Mouse (Mus musculus): Measurements from ENCODE around the gene Hspbp1. TPM values are rescaled to one million over a fixed set of nuclear protein-coding genes. Genes with fewer than 3 reads are reported as not detected.

The Hspbp1 gene
- 29.1 and 32.0 TPM in 2 replicates for polyA plus RNA-seq (2012; rRNA removed)

DNA sequence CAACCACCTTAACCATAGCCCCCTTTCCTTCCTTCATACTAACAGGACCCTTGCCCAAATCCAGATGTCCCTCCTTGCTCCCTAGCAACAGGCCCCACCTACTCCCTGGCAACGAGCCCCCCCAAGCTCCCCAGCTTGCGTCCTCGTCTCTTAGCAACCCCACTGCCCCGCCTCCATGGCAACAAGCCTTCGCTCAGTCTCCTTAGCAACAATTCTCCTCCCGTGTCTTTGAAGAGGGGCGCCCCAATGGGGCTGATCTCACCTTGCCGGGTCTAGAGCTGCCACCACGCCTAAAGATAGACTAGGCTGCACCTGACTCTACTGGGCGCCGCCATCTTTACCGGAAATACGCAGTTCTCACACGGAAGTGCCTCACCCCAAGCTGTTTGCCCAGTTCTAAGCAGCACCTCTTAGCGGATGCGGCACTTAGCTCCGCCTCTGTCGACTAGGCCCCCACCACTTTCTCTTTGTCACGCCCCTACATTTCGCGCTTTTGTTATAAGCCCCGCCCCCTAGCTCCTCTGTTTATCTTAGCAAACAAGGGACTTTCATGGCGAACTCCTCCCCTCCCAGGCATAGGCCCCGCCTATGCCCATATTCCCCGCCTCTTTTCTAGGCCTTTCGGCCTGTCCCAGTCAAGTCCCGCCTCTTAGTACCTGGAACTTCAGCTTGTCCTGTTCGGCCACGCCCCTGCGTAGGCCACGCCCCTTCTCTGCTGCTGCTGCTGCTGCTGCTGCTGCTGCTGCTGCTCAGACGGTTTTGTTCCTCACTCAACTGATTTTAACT is at the start of gene Hspbp1:
Gene Hspbp1, minus strand, starts transcription at position 437 of the 786 bp plus-strand sequence.

DNA sequence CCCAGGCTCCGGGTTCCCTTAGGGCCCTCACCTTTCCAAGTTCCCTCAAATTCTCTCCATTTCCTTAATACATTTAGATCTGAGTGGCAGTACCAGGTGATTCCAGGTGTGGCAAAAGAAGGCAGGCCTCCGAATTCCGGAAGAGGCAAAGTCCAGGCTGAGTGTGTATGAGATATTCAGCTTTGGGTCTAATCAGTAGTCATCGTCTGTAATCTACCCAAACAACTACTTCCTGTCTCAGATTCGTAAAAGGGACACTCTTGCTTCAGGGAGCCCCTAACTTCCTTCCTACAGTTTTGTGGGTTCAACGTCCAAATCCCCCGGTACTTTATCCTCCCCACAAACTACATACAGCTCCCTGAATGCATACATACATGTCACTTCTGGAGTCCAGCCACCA is 40.3 kb upstream of the Hspbp1 start, which contains the start of gene Tmem150b:
Gene Tmem150b, minus strand, starts transcription at position 81 of the 400 bp plus-strand sequence.

DNA sequence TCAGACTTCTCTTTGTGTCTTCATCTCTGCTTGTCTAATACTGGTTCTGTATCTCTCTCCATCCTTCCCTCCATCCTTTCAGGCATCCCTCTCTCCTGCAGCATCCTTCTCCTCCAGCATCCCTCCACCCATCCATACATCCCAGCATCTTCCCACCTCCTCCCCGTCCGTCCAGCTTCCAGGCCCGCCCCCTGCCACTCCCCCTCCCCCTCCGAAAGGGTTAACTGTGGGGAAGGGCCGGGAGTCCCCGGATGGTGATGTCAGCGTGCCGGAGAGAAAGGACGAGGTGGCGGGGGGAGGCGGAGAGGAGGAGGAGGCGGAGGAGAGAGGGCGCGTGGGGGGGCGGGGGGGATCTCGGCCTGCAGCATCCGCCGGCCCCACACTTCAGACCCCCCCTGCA is 5.5 kb upstream of the Hspbp1 start, which contains the start of gene Brsk1:
Gene Brsk1, plus strand, starts transcription at position 218 of the 400 bp plus-strand sequence.

DNA sequence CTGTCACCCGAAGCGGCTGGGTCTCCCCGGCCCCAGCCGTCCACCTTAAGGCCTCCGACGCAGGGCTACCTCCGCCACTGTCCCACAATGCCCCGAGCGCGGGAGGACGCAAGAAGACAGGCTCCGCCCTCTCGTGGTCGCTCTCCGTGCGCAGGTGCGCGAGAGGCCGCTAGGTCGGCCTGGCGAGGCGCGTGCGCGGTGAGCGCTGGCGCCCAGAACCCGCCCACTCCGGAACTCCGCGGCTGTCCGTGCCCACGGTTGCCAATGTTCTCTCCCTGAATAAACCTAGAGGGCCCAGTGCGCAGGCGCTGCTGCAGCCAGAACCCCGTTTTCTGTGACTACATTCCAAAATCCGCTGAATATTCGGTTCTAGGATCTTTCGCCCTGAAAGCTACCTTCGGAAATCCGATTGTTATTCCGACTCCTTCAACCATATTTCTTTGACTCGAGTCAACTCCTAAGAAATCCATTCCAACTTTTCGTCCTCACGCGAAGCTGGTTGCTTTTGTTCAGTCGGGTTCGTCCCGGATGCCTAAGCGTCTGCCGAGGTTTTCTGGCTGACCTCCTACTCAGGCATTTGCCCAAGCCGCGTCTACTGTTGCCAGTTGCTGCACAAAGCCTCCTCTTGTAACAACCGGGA is 25.8 kb downstream of the Hspbp1 start, which contains the start of gene Ppp6r1:
Gene Ppp6r1, minus strand, starts transcription at position 108 of the 640 bp plus-strand sequence.

DNA sequence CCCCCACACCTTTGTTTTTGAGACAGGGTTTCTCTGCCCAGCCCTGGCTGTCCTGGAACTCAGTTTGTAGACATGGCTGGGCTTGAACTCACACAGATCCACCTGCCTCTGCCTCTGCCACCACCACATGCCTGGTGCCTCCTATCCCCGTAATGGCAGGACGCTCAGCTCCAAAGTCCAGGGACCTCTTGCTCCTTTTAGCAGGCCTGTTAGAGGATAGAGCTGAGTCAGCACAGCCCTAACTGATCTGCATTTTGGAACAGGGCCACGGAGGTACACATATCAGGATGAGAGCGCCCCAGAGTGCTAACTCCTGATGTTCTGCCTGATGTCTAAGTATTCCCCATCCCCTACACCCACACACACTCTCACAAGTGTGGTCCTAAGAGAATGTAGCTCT is 53.8 kb downstream of the Hspbp1 start, which contains the start of gene Tmem86b:
Gene Tmem86b, minus strand, starts transcription at position 392 of the 400 bp plus-strand sequence.

Other genes with a start within 250 kb of the Hspbp1 start
- 12.7 and 16.0 TPM in 2 replicates for gene Rdh13, start 239.4 kb downstream of the Hspbp1 start, polyA plus RNA-seq (2012; rRNA removed)
- gene Eps8l1, start 224.4 kb downstream of the Hspbp1 start, polyA plus RNA-seq (2012; rRNA removed), result 26.8 and 36.5 TPM in 2 replicates
- gene Ppp1r12c, start 183.4 kb downstream of the Hspbp1 start, polyA plus RNA-seq (2012; rRNA removed), result 50.5 and 87.0 TPM in 2 replicates
- 0.67 and 1.7 TPM in 2 replicates for gene Tnnt1, start 168.7 kb downstream of the Hspbp1 start, polyA plus RNA-seq (2012; rRNA removed)
- gene Tnni3, start 160.8 kb downstream of the Hspbp1 start, polyA plus RNA-seq (2012; rRNA removed), result 323 and 819 TPM in 2 replicates
- gene Dnaaf3, start 152.6 kb downstream of the Hspbp1 start, polyA plus RNA-seq (2012; rRNA removed), result 2.5 and 2.6 TPM in 2 replicates
- 3.7 and 3.8 TPM in 2 replicates for gene Syt5, start 137.5 kb downstream of the Hspbp1 start, polyA plus RNA-seq (2012; rRNA removed)
- 7.3 and 7.4 TPM in 2 replicates for gene Ptprh, start 81.0 kb downstream of the Hspbp1 start, polyA plus RNA-seq (2012; rRNA removed)
- 5.9 and 8.5 TPM in 2 replicates for gene Tmem86b, start 53.6 kb downstream of the Hspbp1 start, polyA plus RNA-seq (2012; rRNA removed)
- 60.2 and 68.9 TPM in 2 replicates for gene Ppp6r1, start 26.0 kb downstream of the Hspbp1 start, polyA plus RNA-seq (2012; rRNA removed)
- 2.5 and 3.5 TPM in 2 replicates for gene Brsk1, start 5.5 kb upstream of the Hspbp1 start, polyA plus RNA-seq (2012; rRNA removed)
- 15.3 and 16.5 TPM in 2 replicates for gene Tmem150b, start 40.2 kb upstream of the Hspbp1 start, polyA plus RNA-seq (2012; rRNA removed)
- gene Kmt5c, start 55.0 kb upstream of the Hspbp1 start, polyA plus RNA-seq (2012; rRNA removed), result 98.9 and 123 TPM in 2 replicates
- gene Cox6b2, start 68.0 kb upstream of the Hspbp1 start, polyA plus RNA-seq (2012; rRNA removed), result 7.0 and 10.5 TPM in 2 replicates
- not detected in 2 replicates for gene Fam71e2, start 86.2 kb upstream of the Hspbp1 start, polyA plus RNA-seq (2012; rRNA removed)
- gene Il11, start 97.8 kb upstream of the Hspbp1 start, polyA plus RNA-seq (2012; rRNA removed), result 0.12 and 0.42 TPM in 2 replicates
- gene Tmem190, start 97.9 kb upstream of the Hspbp1 start, polyA plus RNA-seq (2012; rRNA removed), result not detected in 2 replicates
- 157 and 379 TPM in 2 replicates for gene Tmem238, start 104.6 kb upstream of the Hspbp1 start, polyA plus RNA-seq (2012; rRNA removed)
- gene Rpl28, start 107.8 kb upstream of the Hspbp1 start, polyA plus RNA-seq (2012; rRNA removed), result 174 and 224 TPM in 2 replicates
- gene Ube2s, start 127.5 kb upstream of the Hspbp1 start, polyA plus RNA-seq (2012; rRNA removed), result 106 and 114 TPM in 2 replicates
- 0.68 and 1.5 TPM in 2 replicates for gene Shisa7, start 159.6 kb upstream of the Hspbp1 start, polyA plus RNA-seq (2012; rRNA removed)
- gene Isoc2b, start 185.2 kb upstream of the Hspbp1 start, polyA plus RNA-seq (2012; rRNA removed), result 17.4 and 25.7 TPM in 2 replicates
- 12.8 and 15.9 TPM in 2 replicates for gene Isoc2a, start 192.1 kb upstream of the Hspbp1 start, polyA plus RNA-seq (2012; rRNA removed)
- gene Gm36210, start 221.4 kb upstream of the Hspbp1 start, polyA plus RNA-seq (2012; rRNA removed), result 0.05 TPM in 1 of 2 replicates, not detected in the other
- 13.0 and 16.4 TPM in 2 replicates for gene Zfp628, start 230.1 kb upstream of the Hspbp1 start, polyA plus RNA-seq (2012; rRNA removed)
- 5.5 and 7.6 TPM in 2 replicates for gene Nat14, start 237.0 kb upstream of the Hspbp1 start, polyA plus RNA-seq (2012; rRNA removed)
- 4.7 and 6.8 TPM in 2 replicates for gene Ssc5d, start 240.7 kb upstream of the Hspbp1 start, polyA plus RNA-seq (2012; rRNA removed)

Data from stomach, adult 2 months (tissue).